Mouse (Mus musculus): ENCODE measurements around the gene Agbl4.
A peak's percentile ranks its signal among the peaks of the same experiment; 100 is the strongest.

Agbl4 gene

DNA sequence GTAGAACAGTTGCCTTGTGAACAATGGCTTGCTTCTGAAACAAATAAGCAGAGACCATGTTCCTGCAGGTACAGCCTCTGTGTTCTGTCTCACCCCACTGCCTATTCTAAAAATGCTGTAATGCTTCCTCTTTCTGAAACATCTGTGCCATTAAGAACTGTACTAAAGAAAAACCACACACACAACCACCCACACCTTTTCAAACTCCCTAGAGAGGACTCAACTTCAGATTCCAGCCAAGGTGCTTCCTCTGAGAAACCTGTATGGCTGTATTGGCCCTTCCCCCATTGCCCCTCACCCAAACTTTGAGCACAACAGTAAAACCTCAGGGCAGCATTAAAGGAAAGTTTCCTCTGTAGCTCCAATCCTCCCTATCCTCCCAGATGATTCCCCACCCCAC lies 1002.3 kb downstream of the Agbl4 start:
- no peak for DNase-seq (ENCODE audit: low read depth, low spot score)

DNA sequence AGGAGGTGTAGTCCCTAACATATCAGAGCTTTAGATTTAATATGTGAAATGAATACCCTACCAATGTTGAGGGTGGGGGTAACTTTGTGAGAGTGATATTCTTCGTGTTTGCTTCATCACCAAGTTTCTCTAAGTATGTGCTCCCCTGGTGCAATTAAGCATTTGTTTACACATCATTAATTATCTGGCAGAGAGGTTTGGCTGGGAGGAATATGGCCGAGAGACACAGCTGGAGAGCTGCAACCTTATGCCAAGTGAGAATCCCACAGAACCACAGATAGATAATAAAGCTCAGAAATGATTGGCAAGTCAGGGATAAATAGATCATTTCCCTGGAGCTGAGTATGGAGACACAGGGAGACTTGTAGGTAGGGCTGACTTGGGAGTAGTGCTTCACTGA lies 1003.2 kb downstream of the Agbl4 start:
- DNase-seq (ENCODE audit: low read depth, low spot score) = no peak

DNA sequence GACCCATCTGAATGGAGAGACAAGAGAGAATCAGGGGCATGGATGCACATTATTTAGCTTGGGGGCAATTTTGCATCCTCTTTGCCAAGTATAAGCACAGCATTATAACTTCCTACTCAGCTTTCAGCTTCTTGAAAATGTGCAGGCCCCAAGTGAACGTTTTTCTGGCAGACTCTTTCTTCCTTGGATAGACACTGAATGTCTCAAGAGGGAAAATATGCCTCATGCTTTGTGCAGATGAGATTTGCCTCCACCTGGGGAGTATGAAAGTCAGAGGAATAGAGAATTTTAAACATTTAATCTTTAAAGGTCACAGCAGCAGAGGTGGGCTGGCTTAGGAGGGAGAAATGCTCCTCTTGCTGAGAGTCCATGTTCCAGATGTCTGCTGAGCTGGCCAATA lies 1005.8 kb downstream of the Agbl4 start:
- DNase-seq (ENCODE audit: low read depth, low spot score) = no peak

DNA sequence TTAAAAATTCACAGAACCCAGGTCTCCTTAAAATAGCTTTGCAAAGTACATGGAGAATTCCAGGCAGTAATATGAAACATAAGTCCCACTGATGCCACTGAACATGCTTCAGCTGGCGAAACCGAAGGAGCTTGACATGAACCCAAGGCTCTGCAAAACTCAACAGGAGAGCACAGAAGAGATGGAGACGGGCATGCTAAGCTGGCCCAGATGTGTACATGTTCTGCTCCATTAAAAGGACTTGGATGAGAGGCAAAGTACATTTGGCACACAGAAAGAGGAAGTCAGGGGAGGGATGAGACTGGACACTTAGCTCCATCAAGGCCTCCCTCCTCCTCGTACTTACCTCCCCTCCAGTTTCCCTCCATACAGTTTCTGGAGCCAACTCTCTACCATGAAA lies 1013.3 kb downstream of the Agbl4 start:
- DNase-seq (ENCODE audit: low read depth, low spot score) = no peak

DNA sequence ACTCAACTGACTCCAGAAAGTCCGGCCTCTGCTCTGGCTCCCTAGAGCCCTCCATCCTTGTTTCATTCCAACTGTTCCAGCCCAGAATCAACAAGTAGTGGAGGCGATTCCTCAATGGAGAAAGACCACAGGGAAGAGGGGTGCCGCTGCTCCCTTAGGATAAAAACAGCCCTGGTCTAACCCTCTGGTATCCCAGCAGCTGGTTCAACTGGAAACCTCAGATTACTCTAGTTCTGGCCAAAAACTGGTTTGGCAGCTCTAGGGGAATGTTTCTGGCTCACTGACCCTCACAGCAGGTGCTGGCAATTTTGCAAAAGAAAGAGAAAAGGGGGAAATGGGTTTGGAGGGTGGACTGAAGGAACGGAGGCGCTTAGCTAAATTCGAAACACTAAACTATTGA lies 1016.9 kb downstream of the Agbl4 start:
- no peak for DNase-seq (ENCODE audit: low read depth, low spot score)

DNA sequence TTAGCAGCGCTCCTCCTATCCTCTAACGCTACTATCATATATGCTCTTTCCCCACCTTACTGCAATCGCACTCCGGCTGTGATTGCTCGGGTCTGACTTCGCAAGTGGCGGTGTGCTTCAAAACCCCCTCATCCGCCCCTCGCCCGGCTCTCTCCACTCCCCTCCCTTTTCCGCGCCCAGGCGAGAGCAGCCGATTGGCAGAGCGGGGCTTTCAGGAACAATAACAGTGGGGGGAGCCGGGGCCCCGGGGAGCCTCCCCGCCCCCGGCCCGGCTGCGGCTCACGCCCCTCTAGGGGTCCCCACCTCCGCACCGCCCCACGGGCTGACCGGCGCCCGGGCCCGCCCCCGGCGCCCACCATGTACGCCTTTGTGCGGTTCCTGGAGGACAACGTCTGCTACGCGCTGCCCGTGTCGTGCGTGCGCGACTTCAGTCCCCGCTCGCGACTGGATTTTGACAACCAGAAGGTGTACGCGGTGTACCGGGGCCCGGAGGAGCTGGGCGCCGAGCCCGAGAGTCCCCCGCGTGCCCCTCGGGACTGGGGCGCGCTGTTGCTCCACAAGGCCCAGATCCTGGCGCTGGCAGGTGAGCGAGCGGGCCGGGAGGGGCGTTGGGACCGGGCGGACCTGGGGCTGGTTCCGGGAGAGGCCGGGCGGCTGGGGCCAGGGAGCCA lies 1017.5 kb downstream of the Agbl4 start, which contains the start of gene Bend5:
Bend5 (plus strand) TSS at position 189 of the 671 bp plus-strand sequence.
- DNase-seq (ENCODE audit: low read depth, low spot score) = peak; percentile 59

DNA sequence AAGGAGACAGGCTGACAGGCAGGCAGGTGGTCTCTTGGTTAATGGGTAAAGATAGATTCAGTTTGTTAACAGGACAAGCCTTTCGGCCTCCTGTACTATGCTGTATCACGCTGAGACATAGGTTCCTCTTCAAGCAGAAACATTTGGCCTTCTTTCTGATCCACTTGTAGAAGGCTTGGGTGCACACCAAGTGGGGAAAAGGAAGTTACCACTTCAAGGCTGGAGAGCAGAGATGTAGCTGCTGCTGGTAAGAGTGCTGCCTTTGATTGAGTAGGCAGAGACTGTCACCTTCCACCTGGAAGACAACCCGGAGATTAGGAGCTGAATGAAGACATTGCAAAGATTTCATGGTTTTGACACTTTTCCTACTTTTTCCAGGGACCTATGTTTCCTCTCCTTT lies 1018.7 kb downstream of the Agbl4 start:
- DNase-seq (ENCODE audit: low read depth, low spot score) = no peak

DNA sequence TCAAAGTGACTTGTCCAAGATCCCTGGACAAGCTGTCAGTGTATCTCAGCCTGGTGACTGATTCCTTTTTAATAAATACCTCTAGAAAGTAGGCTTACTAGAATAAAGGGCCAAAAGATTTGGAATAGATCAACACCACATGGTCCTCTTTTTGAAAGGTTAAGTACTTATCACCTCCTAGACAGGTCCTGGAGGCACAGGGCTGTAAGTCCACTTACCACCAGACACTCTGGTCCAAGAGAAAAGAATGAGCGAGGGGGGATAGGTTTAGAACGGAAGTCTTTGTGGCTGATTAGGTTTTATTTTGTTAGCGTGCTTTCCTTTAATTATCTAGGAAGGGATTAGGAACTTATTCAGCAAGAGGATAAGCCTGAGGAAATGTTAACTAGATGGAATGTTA lies 1019.1 kb downstream of the Agbl4 start:
- DNase-seq (ENCODE audit: low read depth, low spot score) = no peak

DNA sequence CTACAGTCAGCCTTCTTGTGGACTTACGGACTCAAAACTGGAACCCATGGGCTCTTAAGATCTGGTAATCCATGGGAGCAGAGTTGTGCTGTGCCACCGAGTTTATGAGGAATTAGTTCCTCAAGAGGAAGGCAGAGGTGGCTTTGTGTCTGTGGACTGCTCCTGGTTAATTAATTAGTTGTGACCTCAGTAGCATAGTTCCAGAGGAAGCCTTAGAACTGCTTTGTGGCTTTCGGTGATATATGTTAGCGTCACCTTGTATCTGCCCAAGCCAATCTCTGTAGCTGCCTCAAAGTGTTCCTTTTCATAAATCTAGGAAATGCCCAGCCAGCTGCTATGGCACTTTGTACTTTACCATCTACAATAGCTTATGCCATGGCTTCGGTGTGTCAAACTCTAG lies 1020.3 kb downstream of the Agbl4 start:
- DNase-seq (ENCODE audit: low read depth, low spot score) = no peak

DNA sequence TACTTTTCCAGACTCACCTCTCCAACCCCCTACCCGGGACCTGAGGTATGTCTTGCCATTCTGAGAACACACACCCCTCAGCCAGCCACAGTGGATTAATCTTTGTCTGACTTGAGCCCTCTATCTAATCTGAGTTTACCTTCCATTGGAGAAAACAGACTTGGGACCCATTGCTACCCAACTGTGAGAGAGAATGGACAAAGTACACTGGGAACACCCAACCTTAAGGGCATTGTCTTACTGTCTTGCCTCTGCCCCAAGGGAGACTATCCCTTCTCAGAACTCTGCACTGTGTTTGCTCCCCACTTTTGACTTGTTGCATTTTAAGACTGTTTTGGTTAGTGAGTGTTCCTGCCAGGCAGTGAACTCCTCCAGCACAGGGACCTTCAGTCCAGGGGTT lies 1022.0 kb downstream of the Agbl4 start:
- no peak for DNase-seq (ENCODE audit: low read depth, low spot score)

DNA sequence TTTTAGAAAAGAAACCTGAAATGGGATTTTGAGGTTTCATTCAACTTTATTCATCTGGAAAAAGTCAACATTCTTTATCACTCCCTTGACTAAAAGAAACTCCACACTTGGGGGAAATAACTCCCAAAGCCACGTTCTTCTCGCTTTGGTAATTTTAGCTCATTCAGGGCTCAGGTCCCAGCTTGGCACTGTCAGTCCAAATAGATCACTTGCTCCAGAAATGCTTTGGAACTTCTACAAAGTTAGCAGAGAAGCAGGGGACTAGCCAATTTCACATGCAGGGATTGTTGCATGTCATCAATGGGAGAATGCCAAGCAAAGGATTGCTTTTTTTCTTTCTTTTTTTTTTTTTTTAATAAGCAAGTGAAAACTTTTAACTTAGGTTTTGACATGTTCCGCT lies 1022.6 kb downstream of the Agbl4 start:
- no peak for DNase-seq (ENCODE audit: low read depth, low spot score)

DNA sequence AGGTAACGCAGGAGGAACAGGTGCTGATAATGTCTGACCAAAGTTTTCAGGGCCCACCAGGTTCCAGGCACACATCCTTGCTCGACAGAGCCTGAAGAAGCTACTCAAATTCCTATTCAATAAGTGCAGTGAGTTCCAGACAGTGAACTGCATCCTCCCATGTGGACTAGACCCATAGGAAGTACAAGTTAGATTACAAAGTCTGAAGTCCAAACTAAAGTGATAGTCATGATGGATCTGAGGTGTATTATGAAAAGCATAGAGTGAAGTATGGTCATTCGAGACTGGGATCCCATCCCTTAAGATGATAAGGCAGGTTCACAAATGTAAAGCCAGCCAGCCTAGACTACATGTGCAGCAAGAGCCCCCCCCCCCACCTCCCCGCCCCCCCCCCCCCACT lies 1023.5 kb downstream of the Agbl4 start:
- no peak for DNase-seq (ENCODE audit: low read depth, low spot score)

DNA sequence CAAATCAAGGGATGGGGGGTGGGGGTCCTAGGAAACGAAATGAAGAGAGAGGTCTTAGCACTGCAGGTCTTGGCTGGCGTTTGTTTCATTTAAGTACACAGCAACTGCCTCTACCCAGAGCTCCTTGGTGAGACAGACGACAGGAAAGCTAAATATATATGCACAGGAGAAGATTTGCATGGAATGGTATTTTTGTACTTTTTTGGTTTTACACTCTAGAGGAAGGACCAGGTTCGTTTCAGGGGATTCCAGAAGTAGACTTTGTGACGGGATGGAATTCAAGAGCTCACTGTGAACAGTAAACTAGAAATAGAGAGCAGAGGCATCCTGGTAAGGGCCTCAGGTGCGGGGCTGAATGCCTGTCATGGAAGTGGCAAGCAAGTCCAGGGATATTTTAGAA lies 1024.3 kb downstream of the Agbl4 start:
- DNase-seq (ENCODE audit: low read depth, low spot score) = no peak

DNA sequence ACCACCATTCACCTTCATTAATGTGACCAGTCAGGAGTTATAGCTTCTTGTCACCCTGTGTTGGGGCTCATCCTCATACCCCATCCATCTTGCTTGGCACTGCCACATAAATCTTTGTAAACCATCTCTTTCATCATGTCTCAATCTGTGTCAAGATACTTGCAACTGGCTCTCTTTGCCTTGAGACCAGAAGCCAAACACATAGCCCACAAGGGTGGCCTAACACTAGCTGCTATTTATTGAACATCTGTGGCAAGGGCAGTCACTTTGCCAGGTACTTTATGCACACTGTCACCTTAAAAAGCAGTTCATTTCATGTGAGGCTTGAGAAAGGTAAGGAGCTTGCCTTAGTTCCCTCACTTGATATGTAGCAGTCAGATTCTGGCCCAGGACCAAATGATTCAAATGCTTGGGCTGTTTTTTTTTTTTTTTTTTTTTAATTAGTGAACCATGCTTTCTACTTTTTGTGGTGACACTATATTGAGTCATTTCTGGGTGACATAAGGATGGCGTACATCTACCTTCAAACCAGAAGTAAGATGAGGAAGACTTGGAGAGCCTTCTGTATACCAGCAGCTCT lies 1027.0 kb downstream of the Agbl4 start:
- no peak for DNase-seq (ENCODE audit: low read depth, low spot score)

DNA sequence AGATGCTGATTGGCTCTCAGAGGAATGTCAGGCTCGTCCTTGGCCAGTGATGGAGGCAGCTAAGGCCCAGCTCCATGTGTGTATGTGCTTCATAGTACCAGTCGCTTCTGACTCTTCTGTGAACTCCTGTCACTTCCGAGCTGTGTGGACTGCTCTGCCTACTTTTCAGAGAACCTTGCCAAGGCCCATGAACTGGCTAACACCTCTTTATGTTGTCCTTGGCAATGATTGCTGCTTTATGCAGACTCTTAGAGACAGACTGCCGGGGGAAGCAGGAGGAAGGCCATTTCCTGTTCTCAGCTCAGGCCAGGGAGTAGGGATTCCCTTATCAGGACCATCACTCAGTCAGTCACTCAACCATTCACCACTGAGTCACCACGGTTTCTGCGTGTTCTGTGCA lies 1027.7 kb downstream of the Agbl4 start:
- no peak for DNase-seq (ENCODE audit: low read depth, low spot score)

DNA sequence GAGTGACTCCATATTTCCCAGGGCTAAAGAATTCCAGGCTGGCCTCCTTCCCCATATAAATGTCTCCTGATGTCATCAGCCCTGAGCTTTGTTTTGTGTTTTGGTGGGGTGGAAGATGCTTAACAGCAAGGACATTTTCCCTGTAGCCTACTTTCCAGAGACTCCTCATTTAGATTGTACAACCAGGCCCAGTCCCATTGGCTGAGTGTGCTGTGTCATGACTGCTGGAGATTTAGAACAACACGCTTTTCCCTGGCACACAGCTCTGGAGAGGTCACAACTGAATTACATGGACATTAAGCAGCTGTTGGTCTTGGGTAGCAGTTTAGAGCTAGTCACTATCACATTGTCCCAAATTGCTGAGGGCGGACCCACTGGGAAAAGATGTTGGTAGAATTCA lies 1033.7 kb downstream of the Agbl4 start:
- DNase-seq (ENCODE audit: low read depth, low spot score) = no peak

DNA sequence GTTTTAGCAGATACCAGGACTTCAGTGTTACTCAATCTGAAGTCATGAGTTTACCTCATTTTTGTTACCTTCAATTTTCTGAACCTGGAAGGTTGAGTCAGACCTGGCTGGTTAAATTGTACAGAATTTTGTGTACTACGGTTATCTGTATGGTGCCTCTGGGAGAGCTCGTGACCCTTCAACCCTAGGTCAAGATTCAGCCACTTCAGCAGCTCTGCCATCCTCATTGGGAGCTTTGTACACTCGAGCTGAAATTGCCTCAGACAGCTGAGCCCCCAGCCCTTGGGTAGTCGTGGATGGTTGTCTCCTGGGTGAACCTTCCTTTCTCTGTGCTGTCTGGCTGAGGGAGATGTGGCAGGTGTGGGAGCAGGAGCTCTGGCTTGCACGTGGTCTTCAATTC lies 1034.6 kb downstream of the Agbl4 start:
- DNase-seq (ENCODE audit: low read depth, low spot score) = no peak

DNA sequence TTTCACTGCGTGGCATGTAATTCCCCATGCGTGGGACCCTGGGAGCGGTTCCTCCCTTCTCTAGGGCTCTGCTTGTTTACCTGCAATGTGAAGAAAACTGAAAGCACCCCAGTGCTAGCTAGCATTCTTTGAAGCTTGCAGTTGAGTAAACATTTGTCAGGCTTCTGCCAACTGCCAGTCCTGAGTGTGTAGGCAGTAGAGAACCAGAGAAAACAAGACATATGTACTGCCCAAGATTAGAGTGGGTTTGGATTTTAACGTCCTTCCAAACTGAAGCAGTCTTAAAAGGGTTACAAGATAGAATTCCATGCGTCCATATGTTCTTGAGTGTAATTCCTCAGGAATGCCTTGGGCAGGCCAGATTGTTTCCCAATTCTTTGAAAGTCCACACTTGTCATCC lies 1035.0 kb downstream of the Agbl4 start:
- DNase-seq (ENCODE audit: low read depth, low spot score) = no peak

DNA sequence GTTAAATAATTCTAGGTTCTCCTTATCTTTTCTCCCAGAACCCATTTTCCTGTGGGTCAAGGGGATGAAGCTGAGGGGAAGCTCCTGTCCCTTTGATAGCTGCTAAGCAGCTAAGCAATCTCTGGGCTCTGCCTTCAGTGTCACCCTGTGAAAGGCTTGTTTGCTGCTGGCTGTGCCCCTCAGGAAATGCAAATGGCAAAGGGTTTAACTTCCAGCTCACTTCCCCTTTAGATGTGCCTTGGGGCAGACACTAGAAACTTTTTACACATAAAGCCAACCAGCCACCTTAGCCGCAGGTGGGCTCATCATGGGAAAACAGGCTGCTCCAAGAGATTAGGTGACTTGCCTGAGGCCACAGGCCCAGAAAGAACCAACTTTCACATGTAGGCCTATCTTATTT lies 1044.2 kb downstream of the Agbl4 start:
- no peak for DNase-seq (ENCODE audit: low read depth, low spot score)

DNA sequence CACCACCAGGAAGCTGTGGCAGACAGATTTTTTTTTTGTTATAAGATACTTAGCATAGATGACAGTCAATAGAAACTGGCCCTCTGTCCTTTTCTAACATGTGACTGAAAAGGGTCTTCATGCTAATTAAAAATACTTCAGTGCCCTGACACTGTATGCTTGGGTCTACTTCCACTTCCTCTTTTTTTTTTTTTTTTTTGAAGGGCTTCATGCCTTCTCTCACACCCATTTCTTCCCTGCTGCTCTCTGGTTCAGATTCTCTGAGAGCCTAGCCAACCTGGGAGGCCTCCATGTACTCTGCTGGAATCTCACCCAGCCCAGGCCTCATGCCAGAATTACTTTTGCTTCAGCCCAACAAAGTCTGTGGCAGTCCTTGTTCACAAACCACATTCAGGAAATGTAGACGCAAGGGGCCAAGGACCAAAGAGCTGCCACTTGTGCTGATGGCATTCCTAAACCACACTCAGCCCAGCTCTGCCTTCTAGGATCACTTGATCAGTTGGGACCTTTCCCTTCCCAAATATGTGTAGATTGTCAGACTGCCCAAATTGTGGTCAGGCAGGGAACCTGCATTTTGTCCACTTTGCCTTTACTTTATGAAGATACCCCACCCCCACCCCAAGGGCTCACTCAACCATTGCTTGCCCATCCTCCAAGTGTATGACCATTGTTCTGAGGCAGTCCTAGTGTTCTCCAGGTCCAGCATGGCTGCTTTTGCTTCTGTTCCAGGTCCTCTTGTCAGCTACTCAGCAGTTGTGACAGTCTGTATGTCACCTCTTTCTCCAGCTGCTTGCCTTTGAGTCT lies 1045.2 kb downstream of the Agbl4 start:
- DNase-seq (ENCODE audit: low read depth, low spot score) = no peak

DNA sequence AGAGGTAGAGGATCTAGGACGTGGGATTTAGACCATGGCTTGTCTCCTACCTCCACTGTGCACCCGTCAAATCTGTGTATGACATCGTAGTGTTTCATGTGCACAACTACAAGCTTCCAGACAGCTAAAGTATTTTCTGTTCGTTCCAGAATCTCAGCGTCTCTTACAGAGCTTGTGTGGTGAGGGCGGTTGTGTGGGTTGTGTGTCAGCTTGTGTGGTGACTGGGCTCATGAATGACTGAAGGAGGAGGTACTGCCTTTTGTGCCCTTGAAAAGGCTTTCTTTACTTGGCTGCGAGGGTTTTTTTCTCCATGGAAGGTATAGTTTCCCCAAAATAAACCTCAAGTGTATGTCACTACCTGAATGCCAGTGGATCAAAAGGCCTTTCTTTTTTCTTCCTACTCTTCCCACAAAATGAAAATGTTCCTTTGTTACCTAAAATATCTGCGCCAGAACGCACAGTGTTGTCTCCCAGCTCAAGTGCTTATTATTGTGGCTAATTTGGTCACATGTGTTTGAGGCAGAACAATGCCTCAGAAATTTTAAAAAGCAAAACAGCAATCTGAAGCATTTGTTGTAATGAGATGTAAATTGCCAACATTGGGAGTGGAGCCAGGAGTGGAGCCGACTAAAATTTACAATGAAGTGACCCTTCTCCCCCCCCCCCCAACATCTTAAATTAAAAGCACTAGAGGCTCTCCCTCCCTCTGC lies 1046.6 kb downstream of the Agbl4 start:
- DNase-seq (ENCODE audit: low read depth, low spot score) = no peak

DNA sequence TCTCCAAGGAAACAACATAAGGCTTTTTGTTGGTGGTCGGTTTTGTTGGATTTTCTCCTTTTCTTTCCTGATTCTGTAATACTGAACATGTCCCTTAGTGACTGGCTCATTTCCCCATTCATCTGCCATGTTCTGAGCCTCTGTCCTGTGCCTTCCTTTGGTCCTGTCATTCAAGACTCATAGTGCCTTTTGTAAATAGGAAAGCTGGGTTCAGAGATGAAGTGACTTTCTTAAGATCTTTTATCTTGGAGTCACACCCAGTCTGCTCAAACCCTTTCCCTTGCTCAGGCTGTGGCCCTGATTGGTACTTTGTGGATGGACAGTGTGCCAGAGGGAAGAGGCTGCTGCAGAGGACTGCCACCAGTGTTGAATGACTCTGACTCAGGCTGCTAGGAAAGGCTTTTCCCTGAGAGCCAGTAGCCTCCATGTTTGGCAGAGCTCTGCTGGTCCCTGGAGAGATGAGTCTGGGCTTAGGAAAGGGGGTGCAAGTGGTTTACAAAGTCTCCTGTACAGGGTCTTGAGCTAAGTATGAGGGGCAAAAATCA lies 1047.2 kb downstream of the Agbl4 start:
- DNase-seq (ENCODE audit: low read depth, low spot score) = no peak
